Mouse (Mus musculus) testis, adult 2 months (tissue): ENCODE data around the gene Rpsa. TPM values are rescaled to one million over a fixed set of nuclear protein-coding genes. Genes with fewer than 3 reads are reported as not detected.

ENCODE experiments used
- H3K27ac ChIP-seq: fragments of 200-500 bp; 2 replicates; pipeline ENCODE4 v1.5.1; 2012; ENCODE audit warnings: low read depth, low read length; ENCODE audit not compliant: control insufficient read depth, insufficient read depth
- H3K27me3 ChIP-seq: fragments of 200-500 bp; 2 replicates; pipeline ENCODE4 v1.6.1; 2012; ENCODE audit warnings: mild to moderate bottlenecking, low read length, moderate library complexity; ENCODE audit not compliant: control insufficient read depth, insufficient read depth
- H3K36me3 ChIP-seq: fragments of 200-500 bp; 2 replicates; pipeline ENCODE4 v1.6.1; 2012; ENCODE audit warnings: mild to moderate bottlenecking, low read length; ENCODE audit not compliant: control insufficient read depth, insufficient read depth
- H3K4me1 ChIP-seq: fragments of 200-500 bp; 2 replicates; pipeline ENCODE4 v1.6.1; 2012; ENCODE audit warnings: low read length; ENCODE audit not compliant: control insufficient read depth, insufficient read depth
- H3K4me3 ChIP-seq: fragments of 200-500 bp; 2 replicates; pipeline ENCODE4 v1.5.1; 2012; ENCODE audit warnings: low read depth, mild to moderate bottlenecking, low read length, moderate library complexity, mixed read lengths; ENCODE audit not compliant: control insufficient read depth
- CTCF ChIP-seq: fragments of 200-500 bp; IDR thresholded peaks from 2 replicates; pipeline ENCODE4 v1.5.1; 2012; ENCODE audit warnings: low read depth, mild to moderate bottlenecking, inconsistent platforms, low read length, moderate library complexity; ENCODE audit not compliant: control insufficient read depth, insufficient read depth, insufficient replicate concordance
- POLR2A ChIP-seq: fragments of 200-500 bp; IDR thresholded peaks from 2 replicates; pipeline ENCODE4 v1.6.1; 2012; ENCODE audit warnings: low read depth, mild to moderate bottlenecking, inconsistent platforms, low read length, moderate library complexity; ENCODE audit not compliant: control insufficient read depth
- polyA plus RNA-seq: library from polyadenylated mRNA; depleted of rRNA; stranded (reverse); fragments of >200 nt; gene quantifications from 2 replicates; pipeline ENCODE4 v1.2.3, GENCODE M21; 2012

Rpsa gene
- polyA plus RNA-seq, 1 experiment: 318 TPM

DNA sequence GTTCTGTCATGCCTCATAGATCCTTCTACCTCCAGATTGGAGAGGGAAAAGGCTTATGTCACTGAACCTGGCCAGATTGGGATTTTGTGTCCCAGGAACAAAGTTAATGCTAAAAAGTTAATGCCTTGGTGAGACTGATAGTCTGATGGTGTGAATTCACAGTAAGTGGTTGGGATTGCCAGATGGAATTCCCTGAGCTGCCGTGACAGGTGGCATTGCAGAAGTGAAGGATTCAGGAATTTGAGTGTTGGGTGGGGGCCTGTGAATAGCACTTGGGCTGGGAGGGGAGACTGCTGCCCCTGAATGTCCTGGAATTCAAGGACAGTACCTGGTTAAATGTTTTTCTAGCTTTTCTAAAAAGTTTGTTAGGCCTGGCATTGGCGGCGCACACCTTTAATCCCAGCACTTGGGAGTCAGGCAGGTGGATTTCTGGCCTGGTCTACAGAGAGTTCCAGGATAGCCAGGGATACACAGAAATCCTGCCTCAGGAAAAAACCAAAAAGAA lies 4.3 kb downstream of the Rpsa start:
- Histone ChIP-seq H3K36me3 (no peaks in the 10 kb centered on the region), H3K27me3 (no peaks in the 10 kb centered on the region), H3K27ac (no peak overlapping the region), H3K4me3 (no peak overlapping the region), H3K4me1 (peaks cover 13% of the 10 kb centered on the region)
- TF ChIP-seq POLR2A (no peak), CTCF (no peak)

DNA sequence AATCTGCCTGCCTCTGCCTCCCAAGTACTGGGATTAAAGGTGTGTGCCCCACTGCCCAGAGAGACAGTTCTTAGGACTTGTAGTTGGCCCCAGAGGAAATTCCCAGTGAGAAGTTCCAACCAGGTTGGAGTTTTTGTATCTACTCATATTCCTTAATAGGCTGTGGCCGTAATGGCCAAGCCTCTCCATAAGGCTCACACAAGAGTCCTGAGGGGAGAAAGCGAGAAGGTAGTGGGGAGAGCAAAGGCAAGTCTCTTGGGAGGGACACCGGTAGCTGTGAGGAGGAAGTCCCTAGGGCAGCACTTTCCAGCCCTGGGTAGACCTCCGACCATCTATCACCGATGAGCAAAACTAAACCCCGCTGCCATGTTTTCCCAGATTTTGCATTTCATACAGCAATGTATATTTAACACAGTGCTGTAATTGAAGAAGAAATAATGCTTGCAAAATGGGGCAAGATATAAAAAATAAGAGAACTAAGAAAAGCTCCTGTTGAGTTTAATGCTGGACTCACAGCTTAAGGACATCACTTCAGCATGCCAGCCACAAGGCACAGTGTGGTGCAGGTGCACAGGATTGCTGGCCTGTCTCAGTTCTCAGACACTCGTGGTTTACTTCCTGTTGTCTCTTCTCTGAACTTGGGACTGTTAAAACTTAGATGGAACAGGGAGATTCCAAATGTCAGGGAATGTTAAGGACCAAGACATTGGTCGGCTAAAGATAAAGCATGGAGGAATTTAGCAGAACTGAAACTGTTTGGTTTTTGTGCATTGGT lies 5.7 kb downstream of the Rpsa start:
- no peak overlapping the region for H3K27ac ChIP-seq
- TF ChIP-seq CTCF (no peak), POLR2A (no peak)
- H3K36me3 ChIP-seq: no peaks in the 10 kb centered on the region
- H3K4me3 ChIP-seq: no peak overlapping the region
- peaks cover 11% of the 10 kb centered on the region for H3K4me1 ChIP-seq
- H3K27me3 ChIP-seq: no peaks in the 10 kb centered on the region

- TF ChIP-seq POLR2A: no peak
- TF ChIP-seq CTCF: no peak
- no peak overlapping the region for H3K27ac ChIP-seq
- H3K36me3 ChIP-seq: no peaks in the 10 kb centered on the region
- H3K4me3 ChIP-seq: peak overlapping the region; percentile 90
- no peaks in the 10 kb centered on the region for H3K27me3 ChIP-seq
- H3K4me1 ChIP-seq: peaks cover 11% of the 10 kb centered on the region
Observed at GRCm38 (mm10) chr9:120133755-120134475, 6.4 kb downstream of the Rpsa start.

DNA sequence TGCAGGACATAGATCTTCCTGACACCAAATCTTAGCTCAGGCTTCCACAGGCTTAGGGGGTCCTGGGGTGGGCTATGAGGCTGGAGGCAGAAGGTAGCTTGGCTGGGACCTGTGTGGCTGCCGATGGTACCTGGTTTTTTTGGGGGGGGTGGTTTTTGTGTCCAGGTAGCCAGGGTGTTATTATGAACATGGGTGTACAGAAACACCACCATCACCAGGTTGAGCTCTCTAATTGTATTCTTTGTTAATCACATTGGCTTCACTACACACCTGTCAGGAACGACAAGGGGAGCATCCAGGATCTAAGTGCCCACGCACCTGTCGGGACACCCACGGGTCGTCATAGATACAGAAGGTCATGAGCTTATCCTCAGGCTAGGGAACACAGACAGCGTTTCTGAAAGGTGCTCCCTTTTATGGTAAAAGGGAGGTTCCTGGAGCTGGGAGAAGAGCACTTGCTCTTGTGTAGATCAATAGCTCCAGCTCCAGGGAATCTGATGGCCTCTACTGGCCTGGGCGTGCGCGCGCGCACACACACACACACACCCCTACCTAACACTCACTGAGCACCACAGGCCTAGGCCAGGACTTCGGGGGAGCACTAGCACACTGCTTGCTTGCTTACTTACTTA lies 7.2 kb downstream of the Rpsa start:
- H3K4me3 ChIP-seq: peak overlapping the region; percentile 90
- H3K27me3 ChIP-seq: no peaks in the 10 kb centered on the region
- peaks cover 11% of the 10 kb centered on the region for H3K4me1 ChIP-seq
- TF ChIP-seq POLR2A (no peak), CTCF (no peak)
- no peak overlapping the region; the same call in 1 of the 2 replicates for H3K27ac ChIP-seq
- no peaks in the 10 kb centered on the region for H3K36me3 ChIP-seq

DNA sequence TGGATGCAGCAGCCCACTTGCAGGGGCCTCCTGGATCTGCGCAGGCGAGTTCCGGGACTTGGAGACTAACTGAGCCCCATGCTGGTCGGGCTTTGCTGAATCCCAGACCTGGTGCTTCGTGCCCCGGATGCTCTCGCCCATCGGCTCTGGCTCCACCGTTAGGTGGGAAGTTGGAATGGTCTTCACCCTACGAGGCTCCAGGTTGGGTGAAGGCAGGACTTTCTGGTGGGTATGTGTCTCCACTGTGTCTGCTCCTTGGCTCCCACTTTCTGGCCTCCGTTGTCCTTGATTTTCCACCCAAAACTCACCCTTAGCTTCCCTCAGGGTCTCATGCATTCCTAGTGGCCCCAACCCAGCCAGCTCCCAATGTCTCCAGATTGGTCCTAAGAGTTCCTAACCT lies 8.0 kb downstream of the Rpsa start:
- Histone ChIP-seq H3K27ac (peak overlapping the region; percentile 99), H3K4me1 (peaks cover 11% of the 10 kb centered on the region), H3K36me3 (no peaks in the 10 kb centered on the region), H3K27me3 (no peaks in the 10 kb centered on the region), H3K4me3 (peak overlapping the region; percentile 90)
- TF ChIP-seq CTCF (no peak), POLR2A (no peak)

DNA sequence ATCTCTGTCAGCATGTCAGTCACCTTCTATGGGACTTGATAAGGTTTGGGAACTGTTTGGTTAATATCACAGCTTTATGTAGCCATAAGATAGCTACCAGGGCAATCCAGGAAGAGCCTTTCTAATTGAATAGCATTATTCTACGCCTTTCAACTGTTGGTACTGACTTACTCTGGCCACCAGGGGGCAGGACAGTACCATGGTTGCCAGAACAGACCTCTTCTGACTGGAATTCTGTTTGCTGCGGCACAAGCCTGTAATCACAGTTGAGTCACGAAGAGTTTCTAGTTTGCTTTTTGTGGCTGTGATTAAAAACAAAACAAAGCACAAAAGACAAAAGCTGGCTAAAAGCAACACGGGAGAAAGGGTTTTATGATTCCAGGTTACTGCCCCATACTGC lies 13.2 kb downstream of the Rpsa start:
- Histone ChIP-seq H3K27me3 (no peaks in the 10 kb centered on the region), H3K27ac (no peak overlapping the region), H3K36me3 (no peaks in the 10 kb centered on the region), H3K4me1 (peaks cover 5% of the 10 kb centered on the region), H3K4me3 (no peak overlapping the region)
- no peak for TF ChIP-seq POLR2A
- peak; percentile 65; the same call in 1 of the 2 replicates for TF ChIP-seq CTCF

DNA sequence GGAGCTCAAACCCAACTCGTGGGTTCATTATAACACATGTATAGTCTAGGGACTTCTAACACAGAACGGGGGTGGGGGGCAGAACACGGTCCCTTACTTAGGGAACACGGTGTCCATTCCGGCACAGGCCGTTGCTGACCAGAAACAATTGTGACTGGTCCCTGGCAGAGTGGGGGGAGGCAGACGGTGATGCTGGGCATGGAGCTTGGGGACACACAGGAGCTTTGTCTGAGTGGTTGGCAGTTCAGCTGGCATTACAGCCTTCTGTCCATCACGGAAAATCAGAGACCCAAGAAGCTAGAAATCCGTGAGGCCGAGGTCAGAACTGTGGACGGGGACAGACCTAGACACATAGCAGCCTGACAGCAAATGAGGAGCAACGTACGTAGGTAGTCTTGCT lies 17.0 kb downstream of the Rpsa start:
- Histone ChIP-seq H3K4me1 (no peaks in the 10 kb centered on the region), H3K27ac (no peak overlapping the region), H3K27me3 (no peaks in the 10 kb centered on the region), H3K36me3 (no peaks in the 10 kb centered on the region), H3K4me3 (no peak overlapping the region)
- TF ChIP-seq CTCF: no peak
- no peak for TF ChIP-seq POLR2A
